Mouse (Mus musculus) megakaryocyte progenitor cell, adult 5-6 weeks (primary cell): Measurements from ENCODE around the gene Col7a1. TPM values are rescaled to one million over a fixed set of nuclear protein-coding genes. Genes with fewer than 3 reads are reported as not detected.
A peak's percentile ranks its signal among the peaks of the same experiment; 100 is the strongest.

ENCODE experiments used
- ATAC-seq: replicated peaks from 2 replicates; pipeline ENCODE4 v1.8.0; 2016; ENCODE audit warnings: mild to moderate bottlenecking, moderate TSS enrichment, inconsistent platforms; ENCODE audit not compliant: poor library complexity
- total RNA-seq, 2 experiments: library from RNA; stranded (forward) in 1 of 2; stranded (reverse) in 1 of 2; fragments of 157-497, 149-512 nt in 1 of 2; fragments of 200-1000 nt in 1 of 2; gene quantifications; 2 replicates each; pipeline versions ENCODE4 v1.2.3 to v1.2.4; 2015 to 2017

Col7a1 gene
- total RNA-seq (2015), result 0.02 and 0.12 TPM in 2 replicates
- total RNA-seq (2017), result 0.12 and 1.3 TPM in 2 replicates

DNA sequence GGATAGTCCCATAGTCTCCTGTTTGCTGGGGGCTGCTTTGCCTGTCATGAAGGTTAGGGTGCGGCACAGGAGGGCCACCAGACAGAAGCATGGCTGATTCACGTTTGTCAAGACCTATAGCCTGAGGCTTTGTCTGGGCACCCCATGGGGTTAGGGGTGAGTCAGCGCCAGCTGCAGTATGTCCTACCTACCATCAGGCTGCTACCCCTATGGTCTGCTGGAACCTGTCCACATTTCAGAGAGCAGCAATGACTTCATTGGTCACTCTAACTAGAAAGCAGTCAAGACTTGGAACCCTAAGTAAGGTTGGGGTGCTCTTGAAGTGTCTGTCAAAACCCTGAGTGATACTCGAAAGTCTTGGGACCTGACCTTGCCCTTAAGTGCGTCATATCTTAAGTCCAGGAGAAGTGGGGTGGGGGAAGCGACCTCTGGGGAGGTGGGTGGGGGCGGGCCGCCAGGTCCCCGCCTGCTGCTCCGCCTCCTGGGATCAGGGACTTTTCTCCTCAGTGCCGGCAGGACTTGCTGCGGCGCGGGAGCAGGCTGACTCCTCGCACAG, at the start of gene Col7a1:
Col7a1 (plus strand) TSS at position 506 of the 556 bp plus-strand sequence.
- no peak; the same call in 1 of the 2 replicates for ATAC-seq

DNA sequence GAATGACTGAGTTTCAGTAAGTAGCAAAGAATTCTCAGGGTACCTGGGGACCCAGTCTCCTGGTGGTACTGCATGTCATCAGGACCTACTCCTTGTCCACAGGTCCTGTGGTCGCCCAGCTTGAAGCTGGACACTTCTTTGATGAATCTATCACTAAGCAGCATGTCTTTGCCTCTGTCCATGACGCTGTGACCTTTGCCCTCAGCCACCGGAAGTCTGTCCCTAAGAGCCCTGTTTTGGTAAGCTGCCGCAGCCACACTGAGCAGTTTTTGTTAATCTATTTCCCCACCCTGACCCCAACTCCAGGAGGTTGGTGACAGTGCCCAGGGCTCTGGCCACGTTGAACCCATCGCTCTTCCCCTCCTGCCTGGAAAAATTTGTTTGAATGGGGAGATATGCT, 41.1 kb upstream of the Col7a1 start:
- no peak for ATAC-seq

DNA sequence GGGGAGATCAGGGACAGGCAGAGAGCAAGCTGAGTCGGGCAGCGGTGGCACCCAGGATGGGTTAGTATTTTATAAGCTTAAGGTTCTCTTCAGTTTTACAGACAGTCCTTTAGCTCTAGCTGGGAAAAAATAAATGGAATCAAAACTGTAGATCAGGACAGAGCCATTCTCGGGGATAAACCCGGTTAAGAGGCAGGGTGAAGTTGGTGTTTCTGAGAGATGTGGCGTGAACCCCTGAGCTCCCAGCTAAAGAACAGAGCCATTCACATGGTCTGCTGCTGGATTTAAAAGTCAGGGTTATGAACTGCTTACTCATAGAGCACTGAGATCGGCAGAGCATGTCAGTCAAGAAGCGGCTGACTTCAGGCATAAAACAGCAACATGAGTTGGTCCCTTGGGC, 40.2 kb upstream of the Col7a1 start:
- no peak for ATAC-seq

DNA sequence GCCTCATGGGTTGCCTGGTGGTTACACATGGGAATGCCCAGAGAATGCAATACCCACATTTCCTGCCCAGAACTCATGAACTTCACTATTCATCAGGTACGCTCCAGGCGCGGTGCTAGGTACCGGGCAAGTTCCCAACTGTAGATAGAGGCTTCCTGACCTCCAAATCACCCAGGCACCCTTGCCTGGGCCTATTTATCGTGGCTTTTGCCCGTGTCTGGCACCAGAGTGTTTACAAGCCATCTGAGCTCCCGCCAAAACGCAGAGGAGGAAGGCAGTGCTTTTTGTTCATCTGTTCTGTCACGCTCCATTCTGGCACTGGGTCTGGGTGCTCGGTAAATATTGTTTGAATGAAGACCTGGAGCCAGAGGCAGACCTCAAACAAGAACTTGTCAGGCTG, 39.8 kb upstream of the Col7a1 start:
- ATAC-seq, result no peak

DNA sequence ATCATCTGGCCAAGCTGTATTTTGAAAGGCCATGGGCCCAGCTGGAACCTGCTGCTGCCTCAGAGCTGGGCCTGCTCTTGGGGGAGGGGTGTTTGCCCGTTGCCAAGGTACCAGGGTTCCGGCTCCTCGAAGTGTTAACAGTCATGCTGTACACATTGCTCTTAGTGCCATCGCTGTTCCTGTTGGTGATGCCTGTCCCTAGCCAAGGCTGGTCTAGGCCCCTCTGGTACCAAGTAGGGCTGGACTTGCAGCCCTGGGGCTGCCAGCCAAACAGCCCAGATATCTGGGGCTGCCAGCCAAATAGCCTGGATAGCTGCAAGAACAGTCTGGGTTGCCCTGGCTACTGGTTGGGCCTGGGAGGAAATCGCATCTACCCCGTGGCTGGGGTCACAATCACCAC, 38.9 kb upstream of the Col7a1 start, which contains the start of gene Tmem89:
Tmem89 (plus strand) TSS at position 129 of the 400 bp plus-strand sequence.
- ATAC-seq, result no peak

DNA sequence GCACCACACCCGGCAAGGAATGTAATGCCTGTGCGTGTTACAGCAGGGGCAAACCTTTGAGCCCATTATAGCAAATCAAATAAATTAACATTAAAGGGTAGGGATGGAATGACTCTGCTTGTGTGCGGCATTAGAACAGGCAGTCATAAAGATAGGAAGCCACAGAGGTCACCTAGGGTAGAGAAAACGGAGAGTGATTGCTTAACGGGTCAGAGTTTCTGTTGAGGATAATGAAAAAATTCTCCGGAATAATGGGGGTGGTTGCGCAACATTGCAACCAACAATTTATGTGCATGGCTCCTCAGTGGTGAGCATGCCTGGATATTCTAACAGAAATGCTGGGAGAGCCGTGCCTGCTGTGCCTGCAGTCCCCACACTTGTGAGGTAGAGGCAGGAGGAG, 27.5 kb upstream of the Col7a1 start:
- ATAC-seq, result peak; percentile 85

DNA sequence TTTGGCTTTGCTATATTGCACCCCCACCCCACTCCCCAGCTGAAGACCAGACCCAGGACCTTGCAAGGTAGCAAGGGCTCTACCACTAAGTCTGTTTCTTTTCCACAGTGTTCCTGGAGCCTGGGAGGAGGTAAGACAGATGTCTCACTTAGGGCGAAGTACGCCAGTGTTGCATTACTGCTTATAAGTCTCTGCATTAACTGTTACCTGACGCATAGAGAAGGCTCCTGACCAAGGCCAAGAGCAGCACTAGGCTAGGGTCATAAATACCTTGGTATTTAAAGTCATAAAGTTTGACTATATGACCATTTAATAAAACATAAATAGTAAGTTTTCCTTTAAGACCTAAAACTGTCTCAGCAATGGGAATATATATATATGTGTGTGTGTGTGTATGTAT, 25.0 kb upstream of the Col7a1 start:
- ATAC-seq, result no peak

DNA sequence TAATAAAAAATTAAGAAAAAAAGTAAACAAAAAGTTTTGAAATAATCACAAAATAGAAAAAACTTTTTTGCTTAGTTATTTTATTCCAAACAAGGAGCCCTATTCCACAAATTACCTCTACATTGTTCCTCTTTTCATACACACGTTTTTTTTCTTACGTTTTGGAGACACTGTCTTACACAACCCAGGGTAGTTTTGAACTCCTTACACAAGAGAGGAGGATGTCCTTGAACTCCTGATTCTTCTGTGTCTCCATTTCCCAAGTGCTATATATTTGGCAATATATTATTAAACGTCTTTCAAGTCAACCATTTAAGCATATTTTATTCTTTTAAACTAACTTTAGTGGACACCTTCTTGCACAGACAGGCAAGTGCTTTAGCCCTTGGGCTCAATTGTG, 17.4 kb upstream of the Col7a1 start:
- ATAC-seq, result peak; percentile 33

DNA sequence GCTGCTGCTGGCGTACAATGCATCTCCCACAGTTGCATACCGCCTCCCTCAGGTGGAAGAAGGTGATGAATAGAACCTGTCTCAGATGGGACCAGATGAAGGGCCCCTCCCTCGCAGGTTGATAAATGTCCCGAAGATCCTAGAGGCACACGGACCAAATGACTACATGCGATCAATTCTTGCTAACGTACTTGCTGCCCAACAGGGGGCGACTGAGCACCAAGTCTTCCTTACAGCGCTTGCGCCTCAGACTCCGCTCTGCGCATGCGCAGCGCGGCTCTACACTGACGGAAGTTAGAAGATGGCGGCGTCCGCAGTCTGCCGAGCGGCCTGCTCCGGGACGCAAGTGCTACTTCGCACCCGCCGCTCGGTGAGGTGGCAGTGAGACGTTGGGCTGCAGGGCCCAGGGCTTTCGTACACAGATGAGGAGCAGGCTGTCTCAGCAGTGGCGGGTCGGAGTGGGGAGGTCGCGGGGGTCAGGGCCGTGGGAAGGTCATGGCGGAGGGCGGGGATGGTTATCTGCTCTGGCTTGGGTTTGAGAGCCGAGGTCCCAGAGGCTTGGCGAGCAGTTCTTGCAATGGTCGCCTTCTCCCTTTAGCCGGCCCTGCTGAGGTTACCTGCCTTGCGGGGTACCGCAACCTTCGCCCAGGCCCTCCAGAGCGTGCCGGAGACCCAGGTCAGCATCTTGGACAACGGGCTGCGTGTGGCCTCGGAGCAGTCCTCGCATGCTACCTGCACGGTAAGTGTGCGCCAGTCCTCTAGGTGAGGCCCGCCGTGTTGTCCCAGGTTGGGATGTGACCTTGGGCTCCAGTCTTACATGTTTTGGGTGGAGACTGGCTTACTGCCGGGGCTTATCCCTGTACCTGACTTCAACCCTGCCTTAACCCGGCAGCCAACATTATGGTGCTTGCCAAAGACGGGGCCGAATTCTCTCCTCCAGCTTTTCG, 16.7 kb upstream of the Col7a1 start, which contains the start of gene Uqcrc1:
Uqcrc1 (plus strand) TSS at position 216 of the 947 bp plus-strand sequence.
- ATAC-seq, result peak; percentile 91

DNA sequence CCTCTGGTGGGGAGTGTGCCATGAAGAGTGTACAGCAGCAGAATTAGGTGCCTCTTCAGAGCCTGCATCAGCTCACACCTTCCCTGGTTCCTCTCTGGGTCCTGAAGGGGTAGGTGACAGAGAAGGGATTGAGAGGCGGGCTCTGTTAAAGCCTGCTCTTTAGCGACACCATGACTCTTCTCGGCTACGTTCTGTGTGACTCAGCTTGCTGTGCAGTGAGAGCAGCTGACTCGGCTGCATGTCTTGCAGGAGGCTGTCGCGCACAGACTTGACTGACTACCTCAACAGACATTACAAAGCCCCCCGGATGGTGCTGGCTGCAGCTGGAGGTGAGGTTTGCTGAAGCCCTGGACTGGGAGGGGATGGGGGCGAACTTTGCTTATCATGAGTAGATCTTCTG, 8.3 kb upstream of the Col7a1 start:
- ATAC-seq, result no peak

DNA sequence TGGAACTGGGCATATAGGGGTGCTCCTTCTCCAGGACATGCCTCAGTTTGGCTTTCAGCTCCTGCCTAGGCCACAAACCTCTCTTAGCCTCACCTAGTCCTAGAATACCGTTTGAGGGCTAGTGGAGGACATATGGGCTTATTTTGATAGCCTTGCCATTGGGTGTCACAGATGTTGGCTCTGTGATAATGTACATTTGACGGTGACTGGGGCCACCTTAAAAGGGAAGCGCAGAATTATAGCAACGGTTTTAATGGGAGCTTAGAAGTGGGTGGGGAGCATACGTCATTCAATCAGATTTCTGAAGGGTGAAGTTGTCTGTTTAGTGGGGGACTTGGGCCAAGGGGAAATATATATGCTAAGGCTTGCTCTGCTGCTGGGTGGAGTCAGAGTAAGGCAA, 7.8 kb upstream of the Col7a1 start:
- peak; percentile 21; the same call in 1 of the 2 replicates for ATAC-seq

DNA sequence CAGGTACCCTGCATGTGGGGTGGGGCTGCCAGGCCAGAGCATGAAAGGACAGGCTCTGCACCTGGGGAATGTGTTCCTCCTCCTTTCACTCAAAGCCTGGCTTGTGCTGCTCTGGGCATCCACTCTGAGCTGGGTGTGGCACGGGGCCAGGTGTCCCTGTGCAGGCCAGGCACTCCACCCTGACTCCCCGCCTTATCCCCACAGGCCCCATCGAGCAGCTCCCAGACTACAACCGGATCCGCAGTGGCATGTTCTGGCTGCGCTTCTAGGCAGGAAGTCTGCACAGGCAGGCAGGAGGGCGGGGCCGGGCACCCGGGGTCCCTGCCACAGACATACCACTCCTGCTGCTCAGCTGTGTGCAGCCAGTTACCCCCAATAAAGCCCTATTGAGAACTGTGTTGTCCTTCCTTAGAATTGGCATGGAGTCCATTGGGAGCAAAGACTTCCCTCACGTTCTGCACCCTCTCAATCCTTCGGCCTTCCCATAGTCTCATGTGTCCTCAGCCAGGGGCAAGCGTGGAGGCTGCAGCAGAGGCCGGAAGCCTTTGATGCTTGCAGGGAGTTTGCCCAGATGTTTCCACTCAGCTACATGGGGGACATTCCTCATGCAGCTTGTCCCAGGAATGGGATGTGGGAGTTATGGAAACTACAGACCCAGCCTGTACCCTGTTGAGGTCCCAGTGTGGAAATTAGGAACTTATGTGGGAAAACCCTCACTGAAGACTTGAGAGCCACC, 4.0 kb upstream of the Col7a1 start:
- no peak for ATAC-seq

DNA sequence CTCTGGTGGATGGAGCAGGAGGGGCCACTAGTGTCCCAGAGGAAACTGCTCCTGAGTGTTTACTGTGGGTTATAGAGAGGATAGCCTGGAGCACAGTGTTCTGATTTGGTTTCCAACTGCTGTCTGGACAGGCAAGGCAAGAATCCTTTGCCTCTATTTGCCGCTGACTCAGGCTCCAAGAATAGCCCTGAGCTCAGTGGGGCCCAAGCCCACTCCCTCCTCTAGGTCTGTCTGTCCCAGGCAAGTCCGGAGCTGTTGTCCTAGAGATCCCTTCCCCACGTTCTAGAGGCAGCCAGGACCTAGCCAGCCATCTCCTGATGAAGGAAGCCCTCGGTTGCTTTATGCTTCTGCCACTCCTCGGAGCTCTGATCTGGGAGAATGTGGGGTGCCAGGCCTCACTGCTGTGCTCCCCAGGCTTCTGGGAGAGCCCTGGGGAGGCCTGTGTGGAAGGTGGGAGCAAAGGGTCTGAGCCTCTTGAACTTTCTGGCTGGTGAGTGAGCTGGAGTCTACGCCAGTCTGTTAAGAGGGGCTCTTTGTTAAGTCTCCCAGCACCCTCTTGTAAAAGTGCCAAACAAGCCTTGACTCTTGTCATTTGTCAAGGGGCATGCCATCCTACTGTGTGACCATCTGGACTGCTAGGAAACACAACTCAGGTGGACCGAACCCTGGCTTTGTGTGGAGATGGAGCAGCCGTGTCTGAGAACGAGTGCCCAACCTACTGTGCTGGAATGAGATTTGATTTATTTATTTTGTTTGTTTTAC, 3.2 kb upstream of the Col7a1 start:
- ATAC-seq, result no peak

DNA sequence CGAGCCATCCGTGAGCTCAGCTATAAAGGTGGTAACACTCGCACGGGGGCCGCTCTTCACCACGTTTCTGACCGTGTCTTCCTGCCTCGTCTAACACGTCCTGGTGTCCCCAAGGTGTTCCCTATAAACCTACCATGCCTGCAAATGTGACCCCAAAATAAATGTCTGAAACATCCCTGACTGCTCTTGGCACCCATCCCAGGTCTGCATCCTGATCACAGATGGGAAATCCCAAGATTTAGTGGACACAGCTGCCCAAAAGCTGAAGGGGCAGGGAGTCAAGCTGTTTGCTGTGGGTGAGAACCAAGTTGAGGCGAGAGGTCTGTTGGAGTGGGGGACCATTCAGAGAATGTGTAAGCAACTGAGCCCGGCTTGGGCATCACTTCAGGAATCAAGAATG, 1.9 kb downstream of the Col7a1 start:
- no peak for ATAC-seq

DNA sequence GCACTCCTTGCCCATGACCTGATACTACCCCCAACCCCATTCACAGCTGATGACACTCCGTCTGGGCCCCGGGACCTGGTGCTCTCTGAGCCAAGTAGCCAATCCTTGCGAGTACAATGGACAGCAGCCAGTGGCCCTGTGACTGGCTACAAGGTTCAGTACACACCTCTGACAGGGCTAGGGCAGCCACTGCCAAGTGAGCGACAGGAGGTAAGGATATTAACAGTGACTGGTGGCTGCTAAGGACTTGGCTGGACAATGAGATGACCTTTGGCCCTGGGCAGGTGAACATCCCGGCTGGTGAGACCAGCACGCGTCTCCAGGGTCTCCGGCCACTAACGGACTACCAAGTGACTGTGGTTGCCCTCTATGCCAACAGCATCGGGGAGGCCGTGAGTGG, 2.5 kb downstream of the Col7a1 start:
- ATAC-seq, result no peak

DNA sequence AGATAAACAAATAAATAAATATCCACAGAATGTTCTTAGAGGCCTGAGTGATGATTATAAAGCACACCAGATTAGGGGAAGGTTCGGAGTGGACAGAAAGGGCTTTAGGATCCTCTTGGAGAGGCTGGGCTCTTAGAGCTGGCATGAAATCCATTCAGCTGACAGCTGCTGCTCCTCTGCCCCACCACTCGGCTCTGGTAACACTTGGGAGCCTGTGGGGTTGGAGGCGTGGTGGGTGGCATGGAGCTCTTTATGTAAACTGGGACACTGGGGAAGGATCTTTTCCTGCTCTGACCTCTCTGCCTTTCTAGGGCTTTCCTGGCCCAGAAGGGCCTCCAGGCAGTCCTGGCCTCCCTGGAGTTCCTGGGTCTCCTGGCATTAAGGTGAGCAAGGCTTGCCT, 10.2 kb downstream of the Col7a1 start:
- no peak for ATAC-seq

DNA sequence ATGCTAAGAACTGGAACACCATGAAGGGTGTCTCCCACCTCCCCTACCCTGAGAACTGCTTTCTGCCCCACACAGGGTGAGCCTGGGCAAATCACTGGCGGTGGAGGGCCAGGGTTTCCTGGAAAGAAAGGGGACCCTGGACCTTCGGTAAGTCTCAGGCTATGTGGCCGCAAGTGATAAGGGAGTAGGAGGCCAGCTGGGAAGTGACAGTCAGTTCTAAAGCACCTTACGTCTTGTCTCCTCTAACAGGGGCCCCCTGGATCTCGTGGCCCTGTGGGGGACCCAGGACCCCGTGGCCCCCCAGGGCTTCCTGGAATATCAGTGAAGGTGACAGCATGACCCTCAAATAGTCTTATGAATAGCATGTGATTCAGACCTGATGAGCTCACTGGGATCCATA, 11.0 kb downstream of the Col7a1 start:
- ATAC-seq, result no peak

DNA sequence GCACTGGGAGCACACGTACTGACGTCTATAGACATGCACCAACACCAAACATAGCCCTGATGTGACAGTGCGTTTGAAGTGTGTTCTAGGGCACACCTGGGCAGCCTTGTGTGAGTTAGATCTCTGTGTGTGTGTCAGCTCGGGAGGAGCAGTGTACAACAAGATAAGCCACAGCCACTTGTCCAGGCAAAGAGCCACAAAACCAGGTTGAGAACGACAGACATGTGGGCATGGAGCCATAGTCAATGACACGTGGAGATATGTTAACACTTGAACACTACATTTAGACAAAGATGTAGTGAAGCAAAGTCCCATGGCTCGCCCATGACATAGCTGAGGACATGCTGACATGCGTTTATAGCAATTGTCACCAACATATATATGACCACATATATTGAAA, 17.2 kb downstream of the Col7a1 start:
- peak; percentile 63 for ATAC-seq

DNA sequence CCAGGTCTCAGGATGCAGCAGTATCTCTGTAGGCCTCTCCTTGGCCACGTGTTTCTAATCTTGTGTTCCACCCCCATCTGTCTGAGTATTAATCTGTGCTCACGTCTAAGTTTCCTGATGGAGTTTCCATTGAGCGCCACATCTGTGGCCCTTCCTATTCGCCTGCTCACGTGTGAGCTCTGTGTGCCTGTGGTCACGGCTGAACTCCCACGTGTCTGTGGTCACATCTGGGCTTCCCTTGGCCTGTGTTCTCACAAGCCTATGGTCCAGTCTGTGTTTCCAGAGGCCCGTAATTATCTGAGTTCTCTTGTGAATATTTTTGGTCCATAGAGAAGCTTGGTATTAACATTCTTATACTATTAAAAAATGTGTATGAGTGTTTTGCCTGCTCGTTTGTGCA, 23.1 kb downstream of the Col7a1 start:
- ATAC-seq, result no peak

DNA sequence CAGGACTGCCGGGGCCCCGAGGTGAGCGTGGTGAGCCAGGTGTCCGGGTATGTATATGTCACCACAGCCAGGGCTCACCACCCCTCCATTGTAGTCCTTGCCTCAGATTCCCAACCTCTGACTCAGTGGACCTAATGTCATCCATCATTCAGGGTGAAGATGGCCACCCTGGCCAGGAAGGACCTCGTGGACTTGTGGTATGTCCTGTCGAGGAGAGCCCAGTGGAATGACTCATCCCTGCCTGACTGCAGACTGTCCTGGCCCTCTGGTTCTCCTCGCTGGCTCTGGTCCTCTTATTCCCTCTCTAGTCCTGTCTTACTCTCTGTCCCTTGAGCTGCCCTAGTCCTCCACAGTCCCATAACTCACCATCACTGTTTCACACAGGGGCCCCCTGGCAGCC, 24.6 kb downstream of the Col7a1 start:
- no peak for ATAC-seq

DNA sequence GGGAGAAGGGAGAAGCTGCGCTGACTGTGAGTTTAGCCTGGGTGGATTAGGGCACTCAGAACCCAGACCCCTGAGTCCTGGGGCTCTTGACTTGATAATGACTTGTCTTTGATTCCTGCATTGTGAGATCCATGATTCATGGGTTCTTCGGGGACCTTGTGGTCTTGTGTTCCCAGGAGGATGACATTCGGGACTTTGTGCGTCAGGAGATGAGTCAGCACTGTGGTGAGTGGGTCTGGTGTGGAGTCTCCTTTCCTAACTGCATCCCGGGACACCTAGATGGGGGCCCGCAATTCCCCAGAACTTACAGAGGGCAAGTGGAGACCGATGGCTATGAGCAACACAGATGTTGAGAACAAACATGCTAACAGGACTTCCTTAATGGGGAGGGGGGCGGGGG, 29.1 kb downstream of the Col7a1 start:
- no peak for ATAC-seq
